Mouse (Mus musculus) ES-E14 (cell line): ENCODE data around the gene 9530003J23Rik.

ENCODE experiments used
- CHD2 ChIP-seq: IDR thresholded peaks from 2 replicates; pipeline ENCODE4 v1.6.1; 2014; ENCODE audit warnings: mild to moderate bottlenecking, low read depth, low read length, inconsistent platforms
- HCFC1 ChIP-seq: IDR thresholded peaks from 2 replicates; pipeline ENCODE4 v1.6.1; 2012; ENCODE audit warnings: low read length, inconsistent platforms, borderline replicate concordance; ENCODE audit not compliant: insufficient read depth
- ZNF384 ChIP-seq: IDR thresholded peaks from 2 replicates; pipeline ENCODE4 v1.6.1; 2012; ENCODE audit warnings: low read depth, low read length, inconsistent platforms

GRCm38 (mm10) chr10:117275681-117276369, 37.3 kb upstream of the 9530003J23Rik start:
- no peak for TF ChIP-seq ZNF384
- TF ChIP-seq HCFC1 = no peak
- TF ChIP-seq CHD2 = no peak
